Mouse (Mus musculus): ENCODE measurements around the gene Zc2hc1b.

DNA sequence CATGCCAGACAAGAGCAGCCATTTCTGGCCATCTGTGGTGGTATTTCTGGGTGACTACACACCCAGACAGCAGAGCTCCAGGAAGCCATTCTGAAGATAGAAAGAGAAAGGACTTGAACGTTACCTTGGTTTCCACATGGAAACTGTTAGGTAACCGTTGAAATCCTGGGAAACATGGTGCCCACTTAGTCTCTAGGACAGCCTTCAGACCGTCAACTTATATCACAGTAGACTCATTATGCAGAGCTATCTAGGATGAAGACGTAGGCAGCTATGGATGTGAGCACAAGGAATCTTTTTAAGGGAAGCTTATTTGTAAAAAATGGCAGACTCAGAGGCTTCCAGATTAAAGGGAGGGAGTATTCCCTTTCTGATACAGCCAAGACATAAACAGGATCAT is 44.0 kb downstream of the Zc2hc1b start:
- TF ChIP-seq CTCF (IDR thresholded peaks at IDR 0.05; ENCODE audit: low read depth, low read length) (no peak), GATA1 (IDR thresholded peaks at IDR 0.05; ENCODE audit: borderline replicate concordance, low read length) (no peak), TAL1 (conservative IDR thresholded peaks at IDR 0.05; ENCODE audit: low read depth, low read length) (no peak)

Measured in G1E (cell line).